Mouse (Mus musculus) intestine, embryonic 16.5 days (tissue): ENCODE results near the gene Angptl4. TPM values are rescaled to one million over a fixed set of nuclear protein-coding genes. Genes with fewer than 3 reads are reported as not detected.
A peak's percentile ranks its signal among the peaks of the same experiment; 100 is the strongest.
"Not testable (repeated sequence)": the region's sequence is repeated elsewhere in the genome, so short reads cannot be mapped to it uniquely, and the experiment has no call there.

ENCODE experiments used
- ATAC-seq: fragments of 200-750 bp; cut with Nextera tagmentation; 2 replicates; pipeline ENCODE4 v1.8.0; 2017; ENCODE audit warnings: moderate TSS enrichment, moderate library complexity
- H3K27ac ChIP-seq: fragments of 300-500 bp; sonication (generic); 2 replicates; pipeline ENCODE4 v1.5.1; 2014; ENCODE audit warnings: mild to moderate bottlenecking, low read length
- H3K27me3 ChIP-seq: fragments of 300-500 bp; sonication (generic); replicated peaks from 2 replicates; pipeline ENCODE4 v1.6.1; 2014; ENCODE audit warnings: low read length, control low read depth, mixed read lengths; ENCODE audit not compliant: control insufficient read depth, insufficient read depth
- H3K36me3 ChIP-seq: fragments of 300-500 bp; sonication (generic); 2 replicates; pipeline ENCODE4 v1.6.1; 2014; ENCODE audit warnings: low read length, control low read depth; ENCODE audit not compliant: control insufficient read depth, insufficient read depth
- H3K4me1 ChIP-seq: fragments of 300-500 bp; sonication (generic); 2 replicates; pipeline ENCODE4 v1.6.1; 2014; ENCODE audit warnings: low read length, control low read depth, mixed read lengths; ENCODE audit not compliant: control insufficient read depth, insufficient read depth
- H3K4me2 ChIP-seq: fragments of 300-500 bp; sonication (generic); 2 replicates; pipeline ENCODE4 v1.6.1; 2014; ENCODE audit warnings: low read depth, low read length, control low read depth
- H3K4me3 ChIP-seq: fragments of 300-500 bp; sonication (generic); 2 replicates; pipeline ENCODE4 v1.5.1; 2014; ENCODE audit warnings: mild to moderate bottlenecking, low read length
- H3K9ac ChIP-seq: fragments of 300-500 bp; sonication (generic); 2 replicates; pipeline ENCODE4 v1.6.1; 2014; ENCODE audit warnings: low read depth, low read length
- H3K9me3 ChIP-seq: fragments of 300-500 bp; sonication (generic); 2 replicates; pipeline ENCODE4 v1.6.1; 2016; ENCODE audit warnings: low read length, control low read depth; ENCODE audit not compliant: control insufficient read depth
- WGBS: fragments of 180-500 bp; shearing (Covaris S2); extraction: QIAGEN DNeasy Blood & Tissue Kit; methylation state at CpG from one replicate; pipeline ENCODE4 v1.1.7; 2014; 5-methylcytosine and 5-hydroxymethylcytosine counted together
- polyA plus RNA-seq: library from polyadenylated mRNA; unstranded; fragments of >200 nt; fragmentation: Nextera tagmentation; extraction: Ambion mirVana; gene quantifications from 2 replicates; pipeline ENCODE4 v1.2.1, GENCODE M21; 2015

Angptl4 gene
- 22.4 and 24.5 TPM in 2 replicates for polyA plus RNA-seq

DNA sequence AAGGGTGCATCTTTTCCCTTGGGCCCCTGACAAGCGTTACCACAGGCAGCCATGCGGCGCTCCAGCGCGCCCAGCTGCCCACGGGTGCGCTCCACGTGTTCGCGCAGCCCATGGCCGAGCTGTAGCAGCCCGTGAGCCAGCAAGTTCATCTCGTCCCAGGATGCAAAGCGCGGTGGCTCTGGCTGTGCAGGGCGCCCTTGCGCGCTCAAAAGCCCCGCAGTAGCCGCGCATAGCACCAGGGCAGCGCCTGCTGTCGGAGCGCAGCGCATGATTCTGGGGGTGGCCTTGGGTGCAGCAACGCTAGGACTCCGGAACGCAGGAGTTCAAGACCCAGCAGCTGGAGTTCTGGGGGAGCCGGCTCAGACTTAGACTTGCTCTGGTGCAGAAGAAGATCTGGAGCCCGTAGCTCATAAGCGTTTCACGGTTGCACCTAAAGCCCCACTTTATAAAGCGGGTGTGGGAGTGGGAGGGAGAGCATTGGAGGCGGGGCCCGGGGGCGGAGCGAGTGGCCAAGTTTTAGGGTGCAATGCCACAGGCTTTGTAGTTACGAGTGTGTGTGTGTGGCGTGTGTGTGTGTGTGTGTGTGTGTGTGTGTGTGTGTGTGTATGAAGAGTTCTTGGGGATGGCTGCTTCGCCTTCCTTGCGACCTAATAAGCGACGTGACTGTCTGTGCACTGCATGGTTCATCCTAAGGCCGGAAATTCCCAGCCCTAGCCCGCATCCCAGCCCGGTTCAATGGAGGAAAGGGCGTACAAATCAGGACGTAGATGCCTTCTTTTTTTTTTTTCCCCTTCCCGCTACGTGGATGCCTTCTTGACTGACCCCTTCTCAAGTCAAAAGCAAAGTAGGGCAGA, at the start of gene Angptl4:
Gene Angptl4, minus strand, starts transcription at position 707 of the 854 bp plus-strand sequence.
- peak; percentile 86 for ATAC-seq
- under 1% methylated on average over 50 of the region's 50 CpGs for WGBS

DNA sequence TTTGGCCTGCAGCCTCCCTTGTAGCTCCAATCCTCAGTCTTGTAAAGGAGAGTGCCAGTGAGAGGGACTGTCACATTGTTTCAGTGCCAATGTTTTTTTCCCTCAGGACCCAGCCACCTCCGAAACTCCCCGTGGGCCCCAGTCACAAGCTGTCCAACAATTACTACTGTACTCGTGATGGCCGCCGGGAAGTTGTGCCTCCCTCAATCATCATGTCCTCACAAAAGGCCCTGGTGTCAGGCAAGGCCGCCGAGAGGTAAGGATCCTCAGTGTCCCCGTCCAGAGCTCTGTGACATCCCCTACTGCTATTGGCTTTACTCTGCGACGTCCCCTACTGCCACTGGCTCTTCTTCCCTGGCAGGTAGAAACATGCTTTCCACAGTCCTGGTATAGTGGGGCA, 47.9 kb upstream of the Angptl4 start:
- Histone ChIP-seq H3K36me3 (peaks cover 7% of the 10 kb centered on the region; the same call in 1 of the 2 replicates), H3K4me2 (no peak overlapping the region), H3K4me1 (peaks cover 8% of the 10 kb centered on the region), H3K4me3 (no peak overlapping the region), H3K27me3 (no peaks in the 10 kb centered on the region), H3K9ac (no peak overlapping the region), H3K9me3 (no peaks in the 10 kb centered on the region), H3K27ac (no peak overlapping the region)
- no peak for ATAC-seq
- WGBS, result 91% methylated on average over 10 of the region's 10 CpGs

More for the DNA sequence above, at the start of gene Angptl4:
- Histone ChIP-seq H3K27me3 (no peaks in the 10 kb centered on the region), H3K36me3 (peaks cover 8% of the 10 kb centered on the region; the same call in 1 of the 2 replicates), H3K4me2 (peak within 1 kb of the TSS; percentile 87), H3K27ac (peak within 1 kb of the TSS; percentile 87), H3K9ac (peak within 1 kb of the TSS; percentile 75), H3K4me1 (peaks cover 44% of the 10 kb centered on the region), H3K4me3 (peak within 1 kb of the TSS; percentile 61), H3K9me3 (no peaks in the 10 kb centered on the region)

DNA sequence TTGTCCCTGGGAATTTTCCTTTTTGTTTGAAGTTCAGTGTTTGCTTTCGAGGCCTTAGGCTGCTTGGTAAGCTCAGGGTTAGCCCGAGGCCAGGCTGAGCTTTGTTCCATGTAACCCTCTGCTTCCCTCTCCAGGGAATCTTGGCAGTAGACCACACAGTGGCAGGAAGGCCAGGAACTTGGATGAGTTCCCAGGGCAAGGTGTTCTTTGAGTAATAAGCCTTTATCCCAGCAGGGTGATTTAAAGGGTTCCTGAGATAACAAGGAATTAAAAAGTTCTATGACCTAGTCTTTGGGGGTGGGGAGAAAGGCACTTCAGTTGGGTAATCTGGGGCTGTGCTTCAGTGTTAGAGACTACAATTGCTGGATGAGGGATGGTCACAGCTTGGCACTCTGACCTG, 47.3 kb upstream of the Angptl4 start:
- peak; percentile 68 for ATAC-seq
- Histone ChIP-seq H3K36me3 (0 out of 2 replicates have a peak, but pooled peaks cover 3% of the 10 kb centered on the region), H3K9ac (no peak overlapping the region; the same call in 1 of the 2 replicates), H3K27ac (0 out of 2 replicates have a peak overlapping the region, but pooled peaks have one; percentile 3), H3K4me1 (peaks cover 8% of the 10 kb centered on the region), H3K4me2 (no peak overlapping the region), H3K27me3 (no peaks in the 10 kb centered on the region), H3K4me3 (no peak overlapping the region), H3K9me3 (no peaks in the 10 kb centered on the region)
- 49% methylated on average over 2 of the region's 2 CpGs for WGBS

GRCm38 (mm10) chr17:33826850-33827249, 45.2 kb upstream of the Angptl4 start:
- Histone ChIP-seq H3K27ac (no peak overlapping the region), H3K4me3 (no peak overlapping the region), H3K4me1 (peaks cover 20% of the 10 kb centered on the region), H3K9me3 (no peaks in the 10 kb centered on the region), H3K36me3 (peaks cover 11% of the 10 kb centered on the region; the same call in 1 of the 2 replicates), H3K27me3 (no peaks in the 10 kb centered on the region), H3K9ac (no peak overlapping the region), H3K4me2 (no peak overlapping the region)
- 0% methylated on average over 3 of the region's 3 CpGs for WGBS
- ATAC-seq, result no peak

GRCm38 (mm10) chr17:33825462-33825861, 43.8 kb upstream of the Angptl4 start:
- H3K4me2 ChIP-seq, result peak overlapping the region; percentile 74
- H3K4me3 ChIP-seq, result peak overlapping the region; percentile 75
- H3K4me1 ChIP-seq, result peaks cover 20% of the 10 kb centered on the region
- H3K9ac ChIP-seq, result no peak overlapping the region
- no peaks in the 10 kb centered on the region for H3K9me3 ChIP-seq
- no peak overlapping the region for H3K27ac ChIP-seq
- WGBS, result 78% methylated on average over 8 of the region's 8 CpGs
- H3K27me3 ChIP-seq, result no peaks in the 10 kb centered on the region
- peaks cover 13% of the 10 kb centered on the region; the same call in 1 of the 2 replicates for H3K36me3 ChIP-seq
- no peak for ATAC-seq

- Histone ChIP-seq H3K27ac (peak overlapping the region; percentile 87), H3K36me3 (peaks cover 16% of the 10 kb centered on the region; the same call in 1 of the 2 replicates), H3K9ac (peak overlapping the region; percentile 80), H3K4me2 (peak overlapping the region; percentile 74), H3K4me1 (peaks cover 20% of the 10 kb centered on the region), H3K4me3 (peak overlapping the region; percentile 75)
- H3K9me3 ChIP-seq, H3K27me3 ChIP-seq, ATAC-seq: not testable (repeated sequence)
- 5% methylated on average over 6 of the region's 6 CpGs for WGBS
Observed at GRCm38 (mm10) chr17:33824997-33825330, 43.3 kb upstream of the Angptl4 start.

GRCm38 (mm10) chr17:33824084-33824996, 42.7 kb upstream of the Angptl4 start, which contains the start of the genes Rps28 and Ndufa7:
Gene Rps28, minus strand, starts transcription at chr17:33824562.
Gene Ndufa7, plus strand, starts transcription at chr17:33824572.
- H3K9ac ChIP-seq, result peak within 1 kb of the TSS; percentile 83
- H3K9me3 ChIP-seq, result no peaks in the 10 kb centered on the region
- H3K27ac ChIP-seq, result peak within 1 kb of the TSS; percentile 87
- H3K4me3 ChIP-seq, result peak within 1 kb of the TSS; percentile 75
- peak; percentile 89 for ATAC-seq
- WGBS, result under 1% methylated on average over 51 of the region's 51 CpGs
- H3K4me1 ChIP-seq, result peaks cover 20% of the 10 kb centered on the region
- H3K36me3 ChIP-seq, result peaks cover 19% of the 10 kb centered on the region; the same call in 1 of the 2 replicates
- H3K4me2 ChIP-seq, result peak within 1 kb of the TSS; percentile 86
- H3K27me3 ChIP-seq, result no peaks in the 10 kb centered on the region

GRCm38 (mm10) chr17:33823171-33823570, 41.5 kb upstream of the Angptl4 start:
- Histone ChIP-seq H3K27ac (0 out of 2 replicates have a peak overlapping the region, but pooled peaks have one; percentile 12), H3K4me2 (peak overlapping the region; percentile 86), H3K4me3 (peak overlapping the region; percentile 75), H3K9ac (peak overlapping the region; percentile 83), H3K36me3 (peaks cover 19% of the 10 kb centered on the region; the same call in 1 of the 2 replicates), H3K4me1 (peaks cover 18% of the 10 kb centered on the region)
- not testable (repeated sequence) for ATAC-seq, H3K9me3 ChIP-seq, H3K27me3 ChIP-seq
- WGBS, result 68% methylated on average over 8 of the region's 8 CpGs
